Mouse (Mus musculus) forebrain, embryonic 16.5 days (tissue): ENCODE data around the gene Ppp2r5e. TPM values are rescaled to one million over a fixed set of nuclear protein-coding genes. Genes with fewer than 3 reads are reported as not detected.
A peak's percentile ranks its signal among the peaks of the same experiment; 100 is the strongest.

ENCODE experiments used
- ATAC-seq: fragments of 200-750 bp; cut with Nextera tagmentation; 2 replicates; pipeline ENCODE4 v1.8.0; 2017; ENCODE audit warnings: mild to moderate bottlenecking, moderate library complexity
- H3K27ac ChIP-seq: fragments of 300-500 bp; sonication (generic); 2 replicates; pipeline ENCODE4 v1.5.1; 2014; ENCODE audit warnings: low read length, control low read depth
- H3K27me3 ChIP-seq: fragments of 300-500 bp; sonication (generic); replicated peaks from 2 replicates; pipeline ENCODE4 v1.6.1; 2014; ENCODE audit warnings: low read length; ENCODE audit not compliant: control insufficient read depth, insufficient read depth
- H3K36me3 ChIP-seq: fragments of 300-500 bp; sonication (generic); 2 replicates; pipeline ENCODE4 v1.6.1; 2014; ENCODE audit not compliant: control insufficient read depth, insufficient read depth
- H3K4me1 ChIP-seq: fragments of 300-500 bp; sonication (generic); replicated peaks from 2 replicates; pipeline ENCODE4 v1.6.1; 2014; ENCODE audit warnings: low read length; ENCODE audit not compliant: control insufficient read depth, insufficient read depth
- H3K4me2 ChIP-seq: fragments of 300-500 bp; sonication (generic); 2 replicates; pipeline ENCODE4 v1.6.1; 2014; ENCODE audit warnings: mild to moderate bottlenecking, low read length, control low read depth
- H3K4me3 ChIP-seq: fragments of 300-500 bp; sonication (generic); replicated peaks from 2 replicates; pipeline ENCODE4 v1.5.1; 2014; ENCODE audit warnings: mild to moderate bottlenecking, low read length, control low read depth
- H3K9ac ChIP-seq: fragments of 300-500 bp; sonication (generic); replicated peaks from 2 replicates; pipeline ENCODE4 v1.6.1; 2014; ENCODE audit warnings: low read depth, low read length, control low read depth
- H3K9me3 ChIP-seq: fragments of 300-500 bp; sonication (generic); 2 replicates; pipeline ENCODE4 v1.6.1; 2016; ENCODE audit warnings: low read length; ENCODE audit not compliant: control insufficient read depth
- WGBS: fragments of 180-500 bp; shearing (Covaris S2); extraction: QIAGEN DNeasy Blood & Tissue Kit; methylation state at CpG from one replicate; pipeline ENCODE4 v1.1.7; 2014; 5-methylcytosine and 5-hydroxymethylcytosine counted together
- polyA plus RNA-seq: library from polyadenylated mRNA; unstranded; fragments of >200 nt; fragmentation: Nextera tagmentation; extraction: Ambion mirVana; gene quantifications from 2 replicates; pipeline ENCODE4 v1.2.1, GENCODE M21; 2015

The Ppp2r5e gene
- polyA plus RNA-seq, 1 experiment from 2014 or later = 22.1 TPM

DNA sequence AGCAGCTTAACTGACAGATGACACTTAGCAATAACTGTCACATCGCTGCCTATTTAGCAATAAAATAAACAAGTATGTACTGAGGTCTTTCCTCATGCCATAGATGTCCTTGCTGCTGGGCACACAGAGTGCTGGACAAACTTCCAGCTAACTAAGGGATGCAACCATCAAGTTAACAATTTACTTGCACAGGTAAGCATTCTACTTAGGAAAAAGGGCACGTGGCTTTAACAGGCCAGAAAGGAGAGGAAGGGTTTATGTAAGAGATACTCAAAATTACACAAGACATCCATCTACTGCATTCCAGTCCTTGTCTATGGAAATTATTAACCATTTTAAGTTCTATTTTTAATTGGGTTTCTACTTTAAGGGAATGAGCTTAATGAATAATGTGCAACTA is 123.0 kb downstream of the Ppp2r5e start:
- H3K9me3 ChIP-seq = no peaks in the 10 kb centered on the region
- WGBS = 96% methylated on average over 2 of the region's 2 CpGs
- no peaks in the 10 kb centered on the region for H3K4me1 ChIP-seq
- H3K4me2 ChIP-seq = no peak overlapping the region
- no peak overlapping the region for H3K4me3 ChIP-seq
- H3K27ac ChIP-seq = no peak overlapping the region
- no peak overlapping the region for H3K9ac ChIP-seq
- H3K36me3 ChIP-seq = no peaks in the 10 kb centered on the region
- no peak for ATAC-seq
- H3K27me3 ChIP-seq = no peaks in the 10 kb centered on the region

DNA sequence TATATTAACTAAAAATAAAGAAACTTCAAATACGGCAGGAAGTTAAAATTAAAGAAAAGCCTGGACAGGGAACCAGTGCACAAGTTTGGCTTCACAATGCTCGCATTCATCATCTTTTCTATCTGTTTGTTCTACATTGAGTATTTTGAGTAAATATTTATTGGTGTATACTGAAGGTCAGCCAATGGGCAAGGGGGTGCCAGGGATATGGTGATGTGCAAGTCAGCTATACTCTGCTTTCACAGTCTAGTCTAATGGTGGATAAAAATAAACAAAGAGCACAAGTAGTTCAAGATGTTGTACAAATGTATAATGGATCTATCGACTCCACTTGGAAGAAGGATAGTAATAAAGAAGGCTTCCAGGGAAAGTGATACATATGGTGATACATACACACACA is 123.9 kb downstream of the Ppp2r5e start:
- ATAC-seq = no peak
- no peak overlapping the region for H3K9ac ChIP-seq
- H3K4me1 ChIP-seq = no peaks in the 10 kb centered on the region
- H3K4me2 ChIP-seq = no peak overlapping the region
- H3K36me3 ChIP-seq = no peaks in the 10 kb centered on the region
- H3K27ac ChIP-seq = no peak overlapping the region
- no peaks in the 10 kb centered on the region for H3K9me3 ChIP-seq
- WGBS = 88% methylated on average over 3 of the region's 3 CpGs
- H3K27me3 ChIP-seq = no peaks in the 10 kb centered on the region
- H3K4me3 ChIP-seq = no peak overlapping the region

DNA sequence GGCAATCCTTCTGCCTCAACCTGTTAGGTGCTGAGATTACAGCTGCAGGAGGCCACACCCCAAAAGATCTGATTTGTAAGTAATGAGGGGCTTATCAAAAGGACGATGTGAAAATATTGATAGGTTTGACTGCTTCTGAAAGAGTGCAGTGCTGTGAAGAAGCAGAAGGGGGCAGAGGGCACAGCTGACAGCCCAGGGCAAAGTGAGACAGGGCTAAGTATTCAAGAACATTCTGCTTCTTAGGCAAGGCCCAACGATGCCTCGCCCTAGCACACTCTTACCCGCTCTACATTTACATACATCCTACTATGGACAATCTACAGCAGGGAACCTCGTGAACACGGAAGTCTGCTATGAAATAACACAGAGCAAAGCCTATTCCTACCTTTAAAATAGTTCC is 128.2 kb downstream of the Ppp2r5e start:
- H3K9ac ChIP-seq = no peak overlapping the region
- WGBS = 86% methylated on average over 6 of the region's 6 CpGs
- peaks cover 8% of the 10 kb centered on the region for H3K36me3 ChIP-seq
- H3K9me3 ChIP-seq = no peaks in the 10 kb centered on the region
- ATAC-seq = no peak
- no peak overlapping the region for H3K4me2 ChIP-seq
- H3K4me3 ChIP-seq = no peak overlapping the region
- no peaks in the 10 kb centered on the region for H3K27me3 ChIP-seq
- H3K27ac ChIP-seq = no peak overlapping the region
- H3K4me1 ChIP-seq = no peaks in the 10 kb centered on the region

DNA sequence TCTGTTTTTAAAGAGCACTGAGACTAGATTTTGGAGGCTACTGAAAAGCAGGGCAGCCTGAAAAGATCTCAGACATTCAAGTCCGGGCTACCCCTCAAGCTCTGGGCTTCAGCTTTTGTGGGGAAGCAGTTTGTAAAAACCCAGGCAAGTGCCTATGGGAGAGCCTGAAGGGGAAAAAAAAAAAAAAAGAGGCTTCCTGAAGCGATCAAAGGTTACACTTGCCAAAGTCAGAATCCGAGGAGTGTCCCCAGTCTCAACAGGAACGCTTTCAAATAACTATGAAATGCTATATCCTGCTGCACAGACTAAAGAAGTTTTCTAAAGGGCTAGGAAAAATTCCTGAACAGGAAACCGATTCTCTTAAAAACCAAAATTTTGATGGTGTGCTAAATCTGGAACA is 128.9 kb downstream of the Ppp2r5e start:
- Histone ChIP-seq H3K4me2 (no peak overlapping the region), H3K36me3 (peaks cover 8% of the 10 kb centered on the region), H3K9me3 (no peaks in the 10 kb centered on the region), H3K27me3 (no peaks in the 10 kb centered on the region), H3K4me3 (no peak overlapping the region), H3K4me1 (no peaks in the 10 kb centered on the region), H3K9ac (no peak overlapping the region), H3K27ac (no peak overlapping the region)
- no peak for ATAC-seq
- WGBS = 83% methylated on average over 5 of the region's 5 CpGs

DNA sequence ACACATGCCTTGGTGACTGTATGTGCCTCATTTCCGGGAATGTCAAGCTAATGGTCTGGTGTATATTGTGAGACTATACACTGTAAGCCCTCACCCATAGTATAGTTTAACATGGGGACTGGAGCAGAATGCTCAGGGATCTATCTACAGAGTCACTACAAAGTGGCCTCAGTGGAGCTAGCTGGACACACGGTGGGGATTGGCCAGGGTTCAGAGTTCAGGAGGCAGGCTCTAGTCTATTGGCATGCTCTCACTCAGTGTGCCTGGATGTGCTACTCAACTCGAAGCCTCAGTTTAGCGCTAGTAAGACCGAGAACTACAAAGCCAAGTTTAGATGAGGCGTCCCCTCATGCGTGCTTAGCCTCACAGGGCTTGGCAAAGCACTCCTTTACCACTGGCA is 129.8 kb downstream of the Ppp2r5e start:
- Histone ChIP-seq H3K27ac (no peak overlapping the region), H3K9ac (no peak overlapping the region), H3K4me1 (no peaks in the 10 kb centered on the region), H3K36me3 (peaks cover 8% of the 10 kb centered on the region), H3K27me3 (no peaks in the 10 kb centered on the region), H3K9me3 (no peaks in the 10 kb centered on the region), H3K4me3 (no peak overlapping the region), H3K4me2 (no peak overlapping the region)
- WGBS = 87% methylated on average over 7 of the region's 7 CpGs
- no peak for ATAC-seq

DNA sequence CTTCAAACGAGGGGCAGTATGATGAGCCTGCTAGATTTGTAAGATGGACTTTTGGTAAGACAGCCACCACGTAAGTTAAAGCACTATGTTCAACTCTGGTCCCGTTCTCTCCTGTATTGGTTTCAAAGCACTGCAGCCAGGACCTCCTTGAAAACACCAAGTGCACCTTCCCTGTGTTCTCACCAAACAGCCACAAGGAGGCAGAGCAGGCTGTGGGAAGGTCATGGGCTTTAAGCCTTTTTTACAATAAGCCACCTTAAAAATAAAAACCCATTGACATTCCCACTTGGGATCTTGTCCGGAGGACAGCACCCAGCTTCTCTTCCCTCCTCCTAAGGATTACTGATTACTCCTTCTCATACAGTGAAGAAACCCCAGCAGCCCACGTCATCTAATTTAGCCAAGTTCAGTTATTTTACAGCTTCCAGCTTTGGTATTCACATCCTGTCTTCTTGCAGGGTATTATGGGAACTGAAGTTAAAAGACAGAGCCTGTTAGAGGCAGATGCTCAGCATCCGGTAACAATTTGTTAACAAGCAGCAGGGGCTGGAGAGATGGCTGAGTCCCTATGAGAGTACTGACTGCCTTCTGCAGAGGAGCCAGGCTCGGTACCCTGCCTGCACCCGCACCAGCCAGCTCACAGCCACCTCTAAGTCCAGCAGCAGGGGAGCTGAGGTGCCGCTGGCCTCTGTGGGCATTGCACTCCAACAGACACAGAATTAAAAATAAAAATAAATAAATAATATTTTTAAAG is 131.9 kb downstream of the Ppp2r5e start:
- WGBS = 80% methylated on average over 9 of the region's 9 CpGs
- no peaks in the 10 kb centered on the region for H3K4me1 ChIP-seq
- H3K4me2 ChIP-seq = no peak overlapping the region
- H3K9me3 ChIP-seq = no peaks in the 10 kb centered on the region
- no peaks in the 10 kb centered on the region for H3K27me3 ChIP-seq
- no peak overlapping the region for H3K9ac ChIP-seq
- ATAC-seq = 0 out of 2 replicates have a peak, but pooled peaks have one; percentile 33
- H3K36me3 ChIP-seq = peaks cover 10% of the 10 kb centered on the region
- H3K27ac ChIP-seq = no peak overlapping the region
- no peak overlapping the region for H3K4me3 ChIP-seq

DNA sequence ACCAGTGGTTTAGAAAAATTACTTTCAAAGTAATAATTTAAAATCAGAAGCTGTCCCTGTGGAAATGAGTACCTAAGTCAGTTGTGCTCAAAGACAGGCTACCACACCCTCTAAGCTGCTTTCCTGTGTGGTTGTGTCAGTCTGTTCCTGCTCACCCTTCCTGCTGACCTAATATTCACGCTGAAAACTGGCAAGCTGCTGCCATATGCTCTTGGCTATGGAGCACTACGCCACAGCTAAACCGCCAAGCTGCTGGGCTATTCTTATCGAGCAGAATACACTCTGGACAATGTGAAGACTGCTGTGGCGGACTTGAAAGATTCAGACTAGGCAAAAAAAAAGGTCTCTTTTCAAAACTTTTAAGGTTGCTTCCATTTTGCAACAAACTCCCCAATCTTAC is 135.5 kb downstream of the Ppp2r5e start:
- Histone ChIP-seq H3K36me3 (peaks cover 11% of the 10 kb centered on the region), H3K9me3 (no peaks in the 10 kb centered on the region), H3K4me3 (no peak overlapping the region), H3K4me1 (no peaks in the 10 kb centered on the region), H3K27ac (no peak overlapping the region), H3K27me3 (no peaks in the 10 kb centered on the region), H3K4me2 (no peak overlapping the region), H3K9ac (no peak overlapping the region)
- no peak for ATAC-seq
- 75% methylated on average over 5 of the region's 5 CpGs for WGBS

DNA sequence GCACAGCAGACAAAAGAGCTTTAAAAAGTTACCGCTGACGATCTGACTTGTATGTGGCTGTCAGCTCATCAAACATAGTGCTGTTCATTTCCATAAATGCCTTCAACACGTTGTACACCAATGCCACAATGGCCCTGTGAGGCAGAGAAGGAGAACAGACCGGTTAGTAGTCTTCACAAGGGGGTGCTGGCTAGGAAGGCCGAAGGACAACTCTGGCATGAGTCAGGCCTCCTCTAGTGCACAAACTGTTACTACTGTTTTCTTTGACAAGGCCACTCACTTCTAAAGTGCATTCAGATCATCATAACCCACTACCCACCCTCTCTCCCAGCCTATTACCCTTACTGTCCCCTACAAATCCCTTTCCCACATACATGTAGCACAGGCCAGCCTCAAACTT is 136.4 kb downstream of the Ppp2r5e start:
- Histone ChIP-seq H3K27me3 (no peaks in the 10 kb centered on the region), H3K27ac (no peak overlapping the region), H3K4me3 (no peak overlapping the region), H3K36me3 (peaks cover 7% of the 10 kb centered on the region), H3K9me3 (no peaks in the 10 kb centered on the region), H3K4me2 (no peak overlapping the region), H3K9ac (no peak overlapping the region), H3K4me1 (no peaks in the 10 kb centered on the region)
- WGBS = 78% methylated on average over 5 of the region's 5 CpGs
- no peak for ATAC-seq

DNA sequence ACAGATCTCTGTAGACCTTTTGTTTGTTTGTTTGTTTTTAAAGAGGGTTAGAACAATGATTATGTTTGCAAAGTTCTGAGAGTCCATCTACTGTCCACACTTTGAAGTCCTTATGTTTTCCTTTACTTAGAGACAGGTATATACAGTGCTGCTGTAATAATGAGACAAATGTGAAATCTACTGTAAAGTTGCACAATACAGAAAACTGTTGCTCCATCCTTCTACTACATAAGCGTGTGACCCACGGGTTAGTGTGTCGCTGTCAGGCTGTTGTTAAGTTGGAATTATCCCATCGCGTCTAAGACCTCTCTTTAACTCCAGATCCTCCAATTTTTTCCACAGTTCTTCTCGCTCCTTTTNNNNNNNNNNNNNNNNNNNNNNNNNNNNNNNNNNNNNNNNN is 142.6 kb downstream of the Ppp2r5e start:
- H3K9ac ChIP-seq = no peak overlapping the region
- 92% methylated on average over 6 of the region's 6 CpGs for WGBS
- no peak overlapping the region for H3K4me3 ChIP-seq
- ATAC-seq = no peak
- H3K4me1 ChIP-seq = no peaks in the 10 kb centered on the region
- H3K27ac ChIP-seq = no peak overlapping the region
- no peaks in the 10 kb centered on the region for H3K27me3 ChIP-seq
- H3K9me3 ChIP-seq = no peaks in the 10 kb centered on the region
- H3K4me2 ChIP-seq = no peak overlapping the region
- H3K36me3 ChIP-seq = peaks cover 8% of the 10 kb centered on the region; the same call in 1 of the 2 replicates

DNA sequence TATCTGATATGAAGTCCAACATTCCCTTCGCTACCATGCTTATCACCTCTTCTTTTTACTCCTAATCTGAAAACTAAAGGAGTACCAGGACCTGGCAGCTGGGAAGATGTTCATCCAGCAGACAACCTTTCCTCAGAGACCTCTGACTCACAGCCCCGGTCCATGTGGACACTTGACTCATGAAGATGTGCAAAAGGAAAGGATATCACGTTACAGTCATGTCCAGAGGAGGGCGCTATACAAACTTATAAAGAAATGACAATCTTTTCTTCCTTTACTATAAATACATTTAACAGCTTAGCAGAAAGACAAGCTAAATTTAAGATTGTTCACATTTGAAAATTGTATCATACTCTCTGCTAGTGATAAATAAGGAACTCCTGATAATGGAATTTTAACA is 143.0 kb downstream of the Ppp2r5e start:
- 76% methylated on average over 4 of the region's 4 CpGs for WGBS
- Histone ChIP-seq H3K4me1 (no peaks in the 10 kb centered on the region), H3K27me3 (no peaks in the 10 kb centered on the region), H3K4me2 (no peak overlapping the region), H3K27ac (no peak overlapping the region), H3K9ac (no peak overlapping the region), H3K9me3 (no peaks in the 10 kb centered on the region), H3K36me3 (peaks cover 8% of the 10 kb centered on the region; the same call in 1 of the 2 replicates), H3K4me3 (no peak overlapping the region)
- no peak for ATAC-seq
